Mouse (Mus musculus) hindbrain, embryonic 11.5 days (tissue): ENCODE data around the gene Ddx49. TPM values are rescaled to one million over a fixed set of nuclear protein-coding genes. Genes with fewer than 3 reads are reported as not detected.

Source experiments
- ATAC-seq: fragments of 200-750 bp; cut with Nextera tagmentation; 2 replicates; pipeline ENCODE4 v1.8.0; 2017; ENCODE audit warnings: mild to moderate bottlenecking, moderate TSS enrichment, moderate library complexity; ENCODE audit not compliant: low FRiP score
- DNase-seq: peaks from one replicate; pipeline ENCODE4 v3.0.0-alpha.2; 2015; ENCODE audit warnings: low spot score
- H3K27ac ChIP-seq: fragments of 300-500 bp; sonication (generic); 2 replicates; pipeline ENCODE4 v1.5.1; 2014; ENCODE audit warnings: mild to moderate bottlenecking, low read depth, low read length
- H3K27me3 ChIP-seq: fragments of 300-500 bp; sonication (generic); 2 replicates; pipeline ENCODE4 v1.6.1; 2014; ENCODE audit warnings: mild to moderate bottlenecking, low read length, moderate library complexity, mixed read lengths; ENCODE audit not compliant: control insufficient read depth, insufficient read depth
- H3K36me3 ChIP-seq: fragments of 300-500 bp; sonication (generic); 2 replicates; pipeline ENCODE4 v1.6.1; 2014; ENCODE audit warnings: mild to moderate bottlenecking, low read length, moderate library complexity, mixed read lengths; ENCODE audit not compliant: control insufficient read depth, insufficient read depth
- H3K4me1 ChIP-seq: fragments of 300-500 bp; sonication (generic); replicated peaks from 2 replicates; pipeline ENCODE4 v1.6.1; 2014; ENCODE audit warnings: low read length, mixed read lengths; ENCODE audit not compliant: control insufficient read depth, insufficient read depth
- H3K4me2 ChIP-seq: fragments of 300-500 bp; sonication (generic); replicated peaks from 2 replicates; pipeline ENCODE4 v1.6.1; 2014; ENCODE audit warnings: mild to moderate bottlenecking, low read depth, low read length
- H3K4me3 ChIP-seq: fragments of 300-500 bp; sonication (generic); 2 replicates; pipeline ENCODE4 v1.5.1; 2014; ENCODE audit warnings: low read depth, low read length
- H3K9ac ChIP-seq: fragments of 300-500 bp; sonication (generic); 2 replicates; pipeline ENCODE4 v1.6.1; 2014; ENCODE audit warnings: low read depth, low read length
- H3K9me3 ChIP-seq: fragments of 300-500 bp; sonication (generic); 2 replicates; pipeline ENCODE4 v1.6.1; 2016; ENCODE audit warnings: low read length; ENCODE audit not compliant: control insufficient read depth
- WGBS: fragments of 180-500 bp; shearing (Covaris S2); extraction: QIAGEN DNeasy Blood & Tissue Kit; methylation state at CpG from one replicate; pipeline ENCODE4 v1.1.7; 2014; 5-methylcytosine and 5-hydroxymethylcytosine counted together
- polyA plus RNA-seq: library from polyadenylated mRNA; unstranded; fragments of >200 nt; fragmentation: Nextera tagmentation; extraction: Ambion mirVana; gene quantifications from 2 replicates; pipeline ENCODE4 v1.2.1, GENCODE M21; 2014

Gene Ddx49
- polyA plus RNA-seq, 1 experiment from 2014 or later: 50.1 TPM

GRCm38 (mm10) chr8:70342007-70342406 lies 39.7 kb upstream of the Ddx49 start:
- DNase-seq (no peak), ATAC-seq (no peak)
- H3K4me3 ChIP-seq: no peak overlapping the region
- H3K36me3 ChIP-seq: peaks cover 22% of the 10 kb centered on the region
- H3K27ac ChIP-seq: no peak overlapping the region
- no peaks in the 10 kb centered on the region for H3K9me3 ChIP-seq
- no peaks in the 10 kb centered on the region for H3K27me3 ChIP-seq
- H3K4me2 ChIP-seq: no peak overlapping the region
- H3K9ac ChIP-seq: no peak overlapping the region
- no peaks in the 10 kb centered on the region for H3K4me1 ChIP-seq
- 93% methylated on average over 14 of the region's 14 CpGs for WGBS

- peaks cover 26% of the 10 kb centered on the region for H3K36me3 ChIP-seq
- DNase-seq (no peak), ATAC-seq (no peak)
- no peaks in the 10 kb centered on the region for H3K9me3 ChIP-seq
- H3K27ac ChIP-seq: no peak overlapping the region
- no peaks in the 10 kb centered on the region for H3K4me1 ChIP-seq
- no peak overlapping the region for H3K4me2 ChIP-seq
- no peak overlapping the region for H3K4me3 ChIP-seq
- WGBS: 91% methylated on average over 7 of the region's 7 CpGs
- no peaks in the 10 kb centered on the region for H3K27me3 ChIP-seq
- H3K9ac ChIP-seq: no peak overlapping the region
Observed at GRCm38 (mm10) chr8:70340659-70341058, 38.4 kb upstream of the Ddx49 start.

GRCm38 (mm10) chr8:70338931-70339330 lies 36.6 kb upstream of the Ddx49 start:
- H3K4me1 ChIP-seq: no peaks in the 10 kb centered on the region
- 94% methylated on average over 7 of the region's 7 CpGs for WGBS
- ATAC-seq (no peak), DNase-seq (no peak)
- no peak overlapping the region for H3K27ac ChIP-seq
- H3K36me3 ChIP-seq: peaks cover 29% of the 10 kb centered on the region
- no peak overlapping the region for H3K9ac ChIP-seq
- no peaks in the 10 kb centered on the region for H3K9me3 ChIP-seq
- H3K4me2 ChIP-seq: no peak overlapping the region
- no peak overlapping the region for H3K4me3 ChIP-seq
- no peaks in the 10 kb centered on the region for H3K27me3 ChIP-seq

GRCm38 (mm10) chr8:70332878-70333202 lies 30.6 kb upstream of the Ddx49 start:
- Histone ChIP-seq H3K4me1 (peaks cover 21% of the 10 kb centered on the region), H3K9me3 (no peaks in the 10 kb centered on the region), H3K27me3 (peaks cover 5% of the 10 kb centered on the region), H3K4me2 (no peak overlapping the region), H3K36me3 (peaks cover 13% of the 10 kb centered on the region), H3K27ac (no peak overlapping the region), H3K4me3 (no peak overlapping the region), H3K9ac (no peak overlapping the region)
- WGBS: 92% methylated on average over 6 of the region's 6 CpGs
- no peak for ATAC-seq
- DNase-seq: no peak

- DNase-seq (peak; percentile 92), ATAC-seq (peak; percentile 68)
- no peak overlapping the region for H3K27ac ChIP-seq
- H3K4me1 ChIP-seq: peaks cover 21% of the 10 kb centered on the region
- no peaks in the 10 kb centered on the region for H3K9me3 ChIP-seq
- H3K36me3 ChIP-seq: peaks cover 13% of the 10 kb centered on the region
- WGBS: 23% methylated on average over 41 of the region's 41 CpGs
- H3K9ac ChIP-seq: no peak overlapping the region
- no peak overlapping the region for H3K4me2 ChIP-seq
- H3K4me3 ChIP-seq: no peak overlapping the region
- peaks cover 5% of the 10 kb centered on the region for H3K27me3 ChIP-seq
Observed at GRCm38 (mm10) chr8:70332070-70332877, 30.0 kb upstream of the Ddx49 start.

GRCm38 (mm10) chr8:70331526-70331925 lies 29.2 kb upstream of the Ddx49 start:
- DNase-seq: peak; percentile 40
- H3K27me3 ChIP-seq: peaks cover 5% of the 10 kb centered on the region
- peaks cover 13% of the 10 kb centered on the region for H3K36me3 ChIP-seq
- no peak overlapping the region for H3K4me2 ChIP-seq
- no peaks in the 10 kb centered on the region for H3K9me3 ChIP-seq
- no peak overlapping the region for H3K4me3 ChIP-seq
- H3K9ac ChIP-seq: no peak overlapping the region
- peaks cover 21% of the 10 kb centered on the region for H3K4me1 ChIP-seq
- 61% methylated on average over 19 of the region's 19 CpGs for WGBS
- peak; percentile 4; the same call in 1 of the 2 replicates for ATAC-seq
- no peak overlapping the region for H3K27ac ChIP-seq

GRCm38 (mm10) chr8:70330741-70331364 lies 28.6 kb upstream of the Ddx49 start:
- Histone ChIP-seq H3K4me2 (peak overlapping the region; percentile 18), H3K4me3 (0 out of 2 replicates have a peak overlapping the region, but pooled peaks have one; percentile 8), H3K4me1 (peaks cover 21% of the 10 kb centered on the region), H3K9me3 (no peaks in the 10 kb centered on the region), H3K36me3 (peaks cover 10% of the 10 kb centered on the region), H3K27ac (no peak overlapping the region), H3K27me3 (peaks cover 5% of the 10 kb centered on the region), H3K9ac (no peak overlapping the region; the same call in 1 of the 2 replicates)
- peak; percentile 80 for DNase-seq
- WGBS: 25% methylated on average over 52 of the region's 53 CpGs
- peak; percentile 85 for ATAC-seq

- H3K36me3 ChIP-seq: peaks cover 6% of the 10 kb centered on the region
- ATAC-seq: peak; percentile 59
- peak overlapping the region; percentile 32 for H3K4me2 ChIP-seq
- DNase-seq: peak; percentile 55
- no peak overlapping the region; the same call in 1 of the 2 replicates for H3K9ac ChIP-seq
- H3K4me3 ChIP-seq: 0 out of 2 replicates have a peak overlapping the region, but pooled peaks have one; percentile 8
- peaks cover 21% of the 10 kb centered on the region for H3K4me1 ChIP-seq
- H3K27ac ChIP-seq: no peak overlapping the region
- H3K27me3 ChIP-seq: peaks cover 5% of the 10 kb centered on the region
- H3K9me3 ChIP-seq: no peaks in the 10 kb centered on the region
- 4% methylated on average over 45 of the region's 45 CpGs for WGBS
Observed at GRCm38 (mm10) chr8:70329835-70330740, 27.8 kb upstream of the Ddx49 start.
